Mouse (Mus musculus): ENCODE measurements around the gene Olfr1163. TPM values are rescaled to one million over a fixed set of nuclear protein-coding genes. Genes with fewer than 3 reads are reported as not detected.
"Not testable (repeated sequence)": the region's sequence is repeated elsewhere in the genome, so short reads cannot be mapped to it uniquely, and the experiment has no call there.

The Olfr1163 gene
- not detected in 2 replicates for polyA plus RNA-seq (2015; fragmentation: Nextera tagmentation; extraction: Ambion mirVana)

DNA sequence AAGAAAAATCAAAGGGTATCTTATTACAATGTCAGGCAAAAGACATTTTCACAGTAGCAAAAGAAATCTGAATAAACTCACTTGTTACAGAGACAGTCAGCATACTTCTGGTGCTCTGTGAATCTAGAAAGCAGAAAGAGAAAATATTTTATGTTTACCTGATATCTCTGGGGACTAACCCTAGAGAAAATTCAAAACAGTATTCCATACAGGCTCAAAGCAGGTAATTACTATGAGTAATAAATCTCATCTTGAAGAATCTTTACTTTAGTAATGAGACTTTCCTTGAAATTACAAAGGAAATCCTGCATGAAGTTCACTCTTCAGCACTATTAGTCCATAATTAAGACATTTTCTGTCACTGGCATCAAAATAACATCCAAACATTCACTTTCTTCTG is at the start of gene Olfr1163:
Gene Olfr1163 (minus strand): TSS at position 101 of the 400 bp plus-strand sequence.
- H3K4me1 ChIP-seq (replicated peaks), result no peaks in the 10 kb centered on the region
- ATAC-seq (ENCODE audit: low FRiP score), result no peak
- H3K36me3 ChIP-seq, result no peaks in the 10 kb centered on the region
- no peaks in the 10 kb centered on the region for H3K27me3 ChIP-seq
- no peak within 1 kb of the TSS for H3K4me2 ChIP-seq
- H3K27ac ChIP-seq, result no peak within 1 kb of the TSS
- no peaks in the 10 kb centered on the region for H3K9me3 ChIP-seq
- no peak within 1 kb of the TSS for H3K4me3 ChIP-seq
- H3K9ac ChIP-seq, result no peak within 1 kb of the TSS

DNA sequence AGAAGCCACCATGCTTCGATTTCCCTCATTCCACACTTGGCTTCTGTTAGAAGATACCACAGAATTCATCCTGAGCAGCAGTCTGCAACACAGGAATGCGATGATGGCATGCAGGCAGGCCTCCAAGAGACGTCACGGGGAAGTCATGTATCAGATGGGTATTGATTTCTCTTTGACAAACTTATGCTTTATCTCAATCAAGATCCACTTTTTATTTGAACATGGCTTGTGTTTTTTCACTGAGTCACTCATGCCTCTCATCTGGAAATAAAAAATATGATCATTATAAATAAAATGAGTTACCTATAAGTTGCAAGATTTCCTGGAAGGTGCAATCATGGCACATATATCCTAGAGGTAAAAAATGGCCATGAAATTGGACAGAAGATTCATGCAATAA is 22.2 kb upstream of the Olfr1163 start, which contains the start of gene Olfr1164:
Gene Olfr1164 (minus strand): TSS at position 101 of the 400 bp plus-strand sequence.
- Histone ChIP-seq H3K4me3 (no peak within 1 kb of the TSS), H3K27me3 (no peaks in the 10 kb centered on the region), H3K36me3 (no peaks in the 10 kb centered on the region), H3K9me3 (no peaks in the 10 kb centered on the region), H3K27ac (no peak within 1 kb of the TSS), H3K9ac (no peak within 1 kb of the TSS), H3K4me2 (no peak within 1 kb of the TSS), H3K4me1 (replicated peaks) (no peaks in the 10 kb centered on the region)
- 76% methylated on average over 4 of the region's 4 CpGs for WGBS
- no peak for ATAC-seq (ENCODE audit: low FRiP score)

DNA sequence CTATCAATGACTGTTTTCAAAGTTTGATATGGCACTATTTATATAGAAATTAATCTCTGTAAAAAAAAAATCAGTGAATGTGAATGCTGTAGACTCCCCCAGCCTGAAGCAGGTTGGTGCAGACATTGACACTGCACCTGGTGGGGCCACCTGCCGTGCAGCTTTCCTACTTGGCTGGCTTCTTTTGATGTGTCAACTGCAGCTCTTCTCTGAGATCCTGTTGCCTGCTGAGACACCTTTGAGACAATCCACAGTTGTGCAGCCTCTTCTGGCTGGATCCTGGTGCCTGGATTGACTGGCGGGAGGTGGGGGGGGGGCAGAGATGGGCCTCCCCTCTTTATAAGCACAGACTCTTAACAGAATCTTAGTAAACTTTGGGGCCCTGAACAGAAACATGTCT is 8.0 kb downstream of the Olfr1163 start:
- no peak overlapping the region for H3K4me3 ChIP-seq
- no peak for ATAC-seq (ENCODE audit: low FRiP score)
- H3K27ac ChIP-seq, result no peak overlapping the region
- 79% methylated on average over 2 of the region's 2 CpGs for WGBS
- H3K4me1 ChIP-seq (replicated peaks), result no peaks in the 10 kb centered on the region
- no peaks in the 10 kb centered on the region for H3K27me3 ChIP-seq
- H3K9me3 ChIP-seq, result no peaks in the 10 kb centered on the region
- no peak overlapping the region for H3K4me2 ChIP-seq
- H3K36me3 ChIP-seq, result no peaks in the 10 kb centered on the region
- H3K9ac ChIP-seq, result no peak overlapping the region

DNA sequence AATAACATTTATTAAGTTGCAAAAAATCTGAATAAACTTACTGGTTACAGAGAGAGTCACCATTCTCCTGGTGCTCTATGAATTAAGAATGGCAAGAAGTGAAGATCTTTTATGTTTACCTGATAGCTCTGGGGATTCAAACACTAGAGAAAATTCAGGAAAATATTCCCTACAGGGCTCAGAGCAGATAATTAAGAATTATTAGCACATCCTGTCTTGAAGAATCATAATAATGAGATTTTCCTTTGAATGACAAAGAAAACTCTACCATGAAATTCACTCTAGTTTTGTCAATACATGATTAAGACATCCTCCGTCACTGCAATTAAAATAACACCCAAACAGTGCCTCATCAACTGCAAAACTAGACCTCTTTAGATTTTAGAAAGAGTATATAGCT is 20.6 kb downstream of the Olfr1163 start, which contains the start of gene Olfr1162:
Gene Olfr1162 (minus strand): TSS at position 101 of the 400 bp plus-strand sequence.
- H3K9me3 ChIP-seq, result no peaks in the 10 kb centered on the region
- H3K4me2 ChIP-seq, result no peak within 1 kb of the TSS
- no peak within 1 kb of the TSS for H3K9ac ChIP-seq
- ATAC-seq (ENCODE audit: low FRiP score), result no peak
- WGBS, result 84% methylated on average over 1 of the region's 1 CpGs
- no peak within 1 kb of the TSS for H3K27ac ChIP-seq
- no peaks in the 10 kb centered on the region for H3K36me3 ChIP-seq
- no peak within 1 kb of the TSS for H3K4me3 ChIP-seq
- no peaks in the 10 kb centered on the region for H3K4me1 ChIP-seq (replicated peaks)
- no peaks in the 10 kb centered on the region for H3K27me3 ChIP-seq

DNA sequence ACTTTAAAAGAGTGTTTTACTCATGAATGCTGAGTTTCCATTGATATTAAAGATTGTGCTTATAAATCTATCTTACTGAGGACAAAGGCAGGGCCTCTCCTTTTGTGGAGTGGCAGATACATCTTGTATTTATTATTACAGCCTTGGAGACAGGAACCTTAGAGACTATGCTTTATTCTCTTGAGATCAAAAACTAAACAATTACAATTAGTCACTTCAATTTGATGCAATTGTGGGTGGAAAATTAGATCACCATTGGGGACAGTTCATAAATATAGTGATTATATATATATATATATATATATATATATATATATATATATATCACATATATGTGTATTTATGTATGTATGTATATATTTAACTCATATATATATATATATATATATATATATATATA is 34.0 kb downstream of the Olfr1163 start, which contains the start of gene Olfr73:
Gene Olfr73 (minus strand): TSS at position 101 of the 400 bp plus-strand sequence.
- no peak for ATAC-seq (ENCODE audit: low FRiP score)
- H3K4me2 ChIP-seq, result no peak within 1 kb of the TSS
- H3K36me3 ChIP-seq, result no peaks in the 10 kb centered on the region
- H3K27ac ChIP-seq, result no peak within 1 kb of the TSS
- H3K4me3 ChIP-seq, result no peak within 1 kb of the TSS
- no peak within 1 kb of the TSS for H3K9ac ChIP-seq
- no peaks in the 10 kb centered on the region for H3K4me1 ChIP-seq (replicated peaks)
- H3K27me3 ChIP-seq, result no peaks in the 10 kb centered on the region
- H3K9me3 ChIP-seq, result no peaks in the 10 kb centered on the region

DNA sequence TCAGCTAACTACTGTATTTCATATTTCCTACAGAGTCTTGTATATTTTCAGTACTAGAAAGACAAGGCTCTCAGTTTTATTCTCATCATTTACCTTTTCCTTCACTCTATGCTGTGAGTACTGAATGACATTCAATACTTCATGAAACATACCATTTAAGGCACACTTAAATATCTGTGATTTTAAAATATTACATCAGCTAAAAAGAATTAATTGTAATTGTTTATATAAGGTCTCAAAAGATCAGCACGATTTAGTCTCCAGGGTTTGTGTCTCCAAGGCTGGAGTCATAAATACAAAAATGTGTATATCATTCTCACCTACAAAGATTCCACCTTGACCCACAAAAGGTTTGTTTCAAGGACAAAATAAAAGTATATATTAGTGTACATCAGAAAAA is 49.2 kb downstream of the Olfr1163 start, which contains the start of gene Olfr1161:
Gene Olfr1161 (plus strand): TSS at position 301 of the 400 bp plus-strand sequence.
- H3K9ac ChIP-seq; H3K4me2 ChIP-seq; ATAC-seq (ENCODE audit: low FRiP score); H3K9me3 ChIP-seq; H3K27ac ChIP-seq; H3K4me3 ChIP-seq; H3K27me3 ChIP-seq; H3K36me3 ChIP-seq; H3K4me1 ChIP-seq (replicated peaks): not testable (repeated sequence)
- 81% methylated on average over 1 of the region's 1 CpGs for WGBS

Other genes starting within 250 kb of the Olfr1163 start
- not detected in 2 replicates for gene Olfr1148, start 241.3 kb downstream of the Olfr1163 start, polyA plus RNA-seq (2015; fragmentation: Nextera tagmentation; extraction: Ambion mirVana)
- not detected in 2 replicates for gene Olfr1150-ps1, start 227.8 kb downstream of the Olfr1163 start, polyA plus RNA-seq (2015; fragmentation: Nextera tagmentation; extraction: Ambion mirVana)
- not detected in 2 replicates for gene Olfr1151, start 216.0 kb downstream of the Olfr1163 start, polyA plus RNA-seq (2015; fragmentation: Nextera tagmentation; extraction: Ambion mirVana)
- not detected in 2 replicates for gene Olfr1152, start 205.3 kb downstream of the Olfr1163 start, polyA plus RNA-seq (2015; fragmentation: Nextera tagmentation; extraction: Ambion mirVana)
- not detected in 2 replicates for gene Olfr1153, start 176.9 kb downstream of the Olfr1163 start, polyA plus RNA-seq (2015; fragmentation: Nextera tagmentation; extraction: Ambion mirVana)
- not detected in 2 replicates for gene Olfr1154, start 166.7 kb downstream of the Olfr1163 start, polyA plus RNA-seq (2015; fragmentation: Nextera tagmentation; extraction: Ambion mirVana)
- not detected in 2 replicates for gene Olfr1155, start 126.7 kb downstream of the Olfr1163 start, polyA plus RNA-seq (2015; fragmentation: Nextera tagmentation; extraction: Ambion mirVana)
- gene Olfr1156, start 118.7 kb downstream of the Olfr1163 start, polyA plus RNA-seq (2015; fragmentation: Nextera tagmentation; extraction: Ambion mirVana), result not detected in 2 replicates
- gene Olfr1157, start 103.5 kb downstream of the Olfr1163 start, polyA plus RNA-seq (2015; fragmentation: Nextera tagmentation; extraction: Ambion mirVana), result not detected in 2 replicates
- gene Olfr74, start 97.2 kb downstream of the Olfr1163 start, polyA plus RNA-seq (2015; fragmentation: Nextera tagmentation; extraction: Ambion mirVana), result not detected in 2 replicates
- not detected in 2 replicates for gene Olfr1158, start 81.7 kb downstream of the Olfr1163 start, polyA plus RNA-seq (2015; fragmentation: Nextera tagmentation; extraction: Ambion mirVana)
- gene Olfr1160, start 63.6 kb downstream of the Olfr1163 start, polyA plus RNA-seq (2015; fragmentation: Nextera tagmentation; extraction: Ambion mirVana), result not detected in 2 replicates
- gene Olfr1161, start 49.1 kb downstream of the Olfr1163 start, polyA plus RNA-seq (2015; fragmentation: Nextera tagmentation; extraction: Ambion mirVana), result not detected in 2 replicates
- gene Olfr73, start 34.1 kb downstream of the Olfr1163 start, polyA plus RNA-seq (2015; fragmentation: Nextera tagmentation; extraction: Ambion mirVana), result not detected in 2 replicates
- not detected in 2 replicates for gene Olfr1162, start 20.7 kb downstream of the Olfr1163 start, polyA plus RNA-seq (2015; fragmentation: Nextera tagmentation; extraction: Ambion mirVana)
- gene Olfr1164, start 22.1 kb upstream of the Olfr1163 start, polyA plus RNA-seq (2015; fragmentation: Nextera tagmentation; extraction: Ambion mirVana), result not detected in 2 replicates
- not detected in 2 replicates for gene Olfr1166, start 56.4 kb upstream of the Olfr1163 start, polyA plus RNA-seq (2015; fragmentation: Nextera tagmentation; extraction: Ambion mirVana)
- gene Olfr1167, start 83.4 kb upstream of the Olfr1163 start, polyA plus RNA-seq (2015; fragmentation: Nextera tagmentation; extraction: Ambion mirVana), result not detected in 2 replicates
- not detected in 2 replicates for gene Olfr1168, start 110.0 kb upstream of the Olfr1163 start, polyA plus RNA-seq (2015; fragmentation: Nextera tagmentation; extraction: Ambion mirVana)
- not detected in 2 replicates for gene Olfr1170, start 156.5 kb upstream of the Olfr1163 start, polyA plus RNA-seq (2015; fragmentation: Nextera tagmentation; extraction: Ambion mirVana)
- gene Olfr1173, start 208.0 kb upstream of the Olfr1163 start, polyA plus RNA-seq (2015; fragmentation: Nextera tagmentation; extraction: Ambion mirVana), result not detected in 2 replicates
- not detected in 2 replicates for gene Olfr1174-ps, start 243.3 kb upstream of the Olfr1163 start, polyA plus RNA-seq (2015; fragmentation: Nextera tagmentation; extraction: Ambion mirVana)